Mouse (Mus musculus) brain, embryonic 14.5 days (tissue): ENCODE measurements around the gene Arid5a. TPM values are rescaled to one million over a fixed set of nuclear protein-coding genes. Genes with fewer than 3 reads are reported as not detected.

Experiments used
- DNase-seq: peaks from one replicate; pipeline ENCODE4 v3.0.0-alpha.2; 2011; ENCODE audit warnings: low read depth
- CTCF ChIP-seq: fragments of 200-500 bp; IDR thresholded peaks from 2 replicates; pipeline ENCODE4 v1.5.1; 2012; ENCODE audit warnings: inconsistent platforms, mild to moderate bottlenecking, moderate library complexity, borderline replicate concordance; ENCODE audit not compliant: insufficient read depth, insufficient read length; ENCODE audit errors: extremely low read depth
- POLR2A ChIP-seq: fragments of 200-500 bp; IDR thresholded peaks from 2 replicates; pipeline ENCODE4 v1.6.1; 2012; ENCODE audit warnings: mild to moderate bottlenecking, inconsistent platforms, borderline replicate concordance; ENCODE audit not compliant: poor library complexity, insufficient read depth, insufficient read length, severe bottlenecking; ENCODE audit errors: extremely low read depth
- polyA plus RNA-seq: library from polyadenylated mRNA; depleted of rRNA; stranded (reverse); fragments of >200 nt; gene quantifications from 2 replicates; pipeline ENCODE4 v1.2.3, GENCODE M21; 2012; rRNA removed

Gene Arid5a
- polyA plus RNA-seq, 1 experiment = 2.8 TPM

DNA sequence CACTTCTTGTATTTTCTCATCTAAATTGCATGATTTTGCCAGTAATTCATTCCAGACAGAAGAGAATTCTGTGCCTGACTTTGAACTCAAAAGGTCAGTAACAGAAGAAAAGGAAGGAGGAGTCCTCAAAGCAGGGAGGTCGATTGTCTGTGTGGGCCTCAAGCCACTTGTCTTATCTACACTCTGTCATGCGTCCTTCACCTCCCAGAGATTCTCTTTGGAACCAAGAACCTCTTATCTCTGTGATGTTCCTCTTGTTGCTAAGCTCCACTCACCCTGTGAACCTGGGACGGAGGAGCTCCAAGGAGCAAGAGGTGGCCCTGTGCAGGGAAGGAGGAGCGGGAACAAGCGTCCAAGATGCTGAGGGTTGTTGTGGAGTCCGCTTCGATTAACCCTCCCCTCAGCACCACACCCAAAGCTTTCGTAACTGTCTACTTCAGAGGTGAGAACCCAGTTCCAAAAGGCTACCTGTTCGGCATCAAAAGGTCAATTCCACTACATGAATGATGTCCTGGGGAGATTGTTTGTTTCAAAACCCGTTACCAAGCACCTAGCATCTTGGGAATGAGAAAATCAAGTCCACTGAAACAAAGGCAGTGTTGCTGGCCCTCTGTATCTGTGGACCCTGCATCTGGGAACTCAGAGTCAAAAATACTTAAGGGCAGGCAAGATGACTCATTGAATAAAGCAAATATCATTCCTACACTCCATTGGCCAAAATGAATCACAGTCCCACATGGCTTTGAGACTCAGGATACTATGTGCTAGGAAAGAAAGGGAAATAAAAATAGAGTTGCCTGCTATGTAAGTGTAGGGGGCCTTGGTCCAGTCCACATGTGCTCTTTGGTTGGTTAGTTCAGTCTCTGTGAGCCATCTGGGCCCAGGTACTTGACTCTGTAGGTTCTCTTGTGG lies 64.7 kb downstream of the Arid5a start, which contains the start of gene Fer1l5:
TSS of gene Fer1l5 (plus strand) at position 358 of the 912 bp plus-strand sequence.
- TF ChIP-seq POLR2A (no peak), CTCF (no peak)
- DNase-seq = no peak

Other genes starting within 250 kb of the Arid5a start
- 94.1 and 123 TPM in 2 replicates for gene Hs6st1, start 239.3 kb upstream of the Arid5a start, polyA plus RNA-seq
- gene Uggt1, start 63.0 kb upstream of the Arid5a start, polyA plus RNA-seq = 23.2 and 30.6 TPM in 2 replicates
- gene Neurl3, start 33.1 kb upstream of the Arid5a start, polyA plus RNA-seq = 0.87 and 1.3 TPM in 2 replicates
- 65.6 and 73.9 TPM in 2 replicates for gene Kansl3, start 61.4 kb downstream of the Arid5a start, polyA plus RNA-seq
- gene Fer1l5, start 64.6 kb downstream of the Arid5a start, polyA plus RNA-seq = 0.03 and 0.07 TPM in 2 replicates
- 46.8 and 52.8 TPM in 2 replicates for gene Lman2l, start 137.5 kb downstream of the Arid5a start, polyA plus RNA-seq
- gene Cnnm4, start 163.9 kb downstream of the Arid5a start, polyA plus RNA-seq = 4.5 and 5.4 TPM in 2 replicates
- gene Cnnm3, start 204.1 kb downstream of the Arid5a start, polyA plus RNA-seq = 33.6 TPM in 2 replicates
- gene Ankrd23, start 229.2 kb downstream of the Arid5a start, polyA plus RNA-seq = 18.1 and 19.8 TPM in 2 replicates
- 0.07 and 0.08 TPM in 2 replicates for gene Gm42417, start 231.7 kb downstream of the Arid5a start, polyA plus RNA-seq
- 20.7 and 24.1 TPM in 2 replicates for gene Ankrd39, start 239.7 kb downstream of the Arid5a start, polyA plus RNA-seq